Mouse (Mus musculus): ENCODE data around the gene Fam241a.

GRCm38 (mm10) chr3:127868880-127869279 is 27.2 kb downstream of the Fam241a start:
- TF ChIP-seq MAX (IDR thresholded peaks at IDR 0.05; ENCODE audit: low read length) (no peak), POLR2A (IDR thresholded peaks at IDR 0.05; ENCODE audit: low read depth, low read length) (no peak), JUN (IDR thresholded peaks at IDR 0.05; ENCODE audit: insufficient read depth, low read depth, low read length) (no peak), E2F4 (IDR thresholded peaks at IDR 0.05; ENCODE audit: insufficient replicate concordance, low read depth, low read length) (no peak), PAX5 (IDR thresholded peaks at IDR 0.05; ENCODE audit: low read length) (no peak), POLR2AphosphoS2 (IDR thresholded peaks at IDR 0.05; ENCODE audit: low read depth, low read length) (no peak), CHD1 (IDR thresholded peaks at IDR 0.05; ENCODE audit: low read depth, low read length) (no peak), EP300 (IDR thresholded peaks at IDR 0.05; ENCODE audit: low read length) (no peak), CTCF (conservative IDR thresholded peaks at IDR 0.05 in 1 of 2, IDR thresholded peaks at IDR 0.05 in 1 of 2; ENCODE audit: low read depth in 2 of 2, low read length in 2 of 2) (no peak), MAFK (IDR thresholded peaks at IDR 0.05; ENCODE audit: insufficient replicate concordance, low read length) (no peak)
